In genomic region chr13:69974835-69975234, GRCm38 (mm10) we compare ENCODE assay signal across 15 mouse cellular contexts.
"Had no signal": no experiment of that assay in that cellular context is flagged by ENCODE, and none has a peak within 500 bp of the region (broad histone marks: within the 10 kb centered on the region; RNA-seq: fewer than 3 reads in every experiment).

No protein-coding gene starts in this region.

- H3K9ac ChIP-seq: neural tube, embryonic 15.5 days; stomach, embryonic 15.5 days had no signal

- H3K27ac ChIP-seq: neural tube, embryonic 15.5 days; stomach, embryonic 15.5 days; stomach, postnatal 0 days had no signal

- DNase-seq: retina, postnatal 1 day; right cerebral cortex, adult 18-20 months; right cerebral cortex, postnatal 14 days; right cerebral cortex, postnatal 25 days; right cerebral cortex, postnatal 4 days; spleen, adult 18-20 months; thymus, adult 18-20 months; thymus, adult 2 months; thymus, postnatal 14 days; thymus, postnatal 25 days; thymus, postnatal 36 days; thymus, postnatal 4 days had no signal

- H3K36me3 ChIP-seq: neural tube, embryonic 15.5 days; stomach, embryonic 15.5 days had no signal

- H3K9me3 ChIP-seq: neural tube, embryonic 15.5 days; stomach, embryonic 15.5 days had no signal

- H3K4me3 ChIP-seq: neural tube, embryonic 15.5 days; stomach, embryonic 15.5 days had no signal

- H3K27me3 ChIP-seq: neural tube, embryonic 15.5 days; stomach, embryonic 15.5 days had no signal

- H3K4me1 ChIP-seq: stomach, embryonic 15.5 days had no signal
